In genomic region chr6:95653662-95654061, GRCm38 (mm10) we compare ENCODE assay signal across 13 mouse cellular contexts.
DNase-seq lines count a peak whose midpoint lies in the region.
"Had no signal": no experiment of that assay in that cellular context is flagged by ENCODE, and none has a peak within 500 bp of the region (broad histone marks: within the 10 kb centered on the region; RNA-seq: fewer than 3 reads in every experiment).

No protein-coding gene starts in this region.

- peak; percentile 65 for DNase-seq in heart, adult 11 months
- no peak for DNase-seq in heart, postnatal 4 days
- DNase-seq: adrenal gland, adult 2 months; adrenal gland, adult 8-10 months; adrenal gland, postnatal 10 days; adrenal gland, postnatal 14 days; adrenal gland, postnatal 25 days; adrenal gland, postnatal 36 days; B cell, adult 2 months; cerebellum, adult 11 months; cerebellum, adult 11-12 months; cerebellum, adult 18-20 months; cerebellum, adult 2 months had no signal
